Mouse (Mus musculus) brain, embryonic 14.5 days (tissue): ENCODE data around the gene Ankrd9.

ENCODE experiments used
- CTCF ChIP-seq: fragments of 200-500 bp; IDR thresholded peaks from 2 replicates; pipeline ENCODE4 v1.5.1; 2012; ENCODE audit warnings: inconsistent platforms, mild to moderate bottlenecking, moderate library complexity, borderline replicate concordance; ENCODE audit not compliant: insufficient read depth, insufficient read length; ENCODE audit errors: extremely low read depth
- POLR2A ChIP-seq: fragments of 200-500 bp; IDR thresholded peaks from 2 replicates; pipeline ENCODE4 v1.6.1; 2012; ENCODE audit warnings: mild to moderate bottlenecking, inconsistent platforms, borderline replicate concordance; ENCODE audit not compliant: poor library complexity, insufficient read depth, insufficient read length, severe bottlenecking; ENCODE audit errors: extremely low read depth

DNA sequence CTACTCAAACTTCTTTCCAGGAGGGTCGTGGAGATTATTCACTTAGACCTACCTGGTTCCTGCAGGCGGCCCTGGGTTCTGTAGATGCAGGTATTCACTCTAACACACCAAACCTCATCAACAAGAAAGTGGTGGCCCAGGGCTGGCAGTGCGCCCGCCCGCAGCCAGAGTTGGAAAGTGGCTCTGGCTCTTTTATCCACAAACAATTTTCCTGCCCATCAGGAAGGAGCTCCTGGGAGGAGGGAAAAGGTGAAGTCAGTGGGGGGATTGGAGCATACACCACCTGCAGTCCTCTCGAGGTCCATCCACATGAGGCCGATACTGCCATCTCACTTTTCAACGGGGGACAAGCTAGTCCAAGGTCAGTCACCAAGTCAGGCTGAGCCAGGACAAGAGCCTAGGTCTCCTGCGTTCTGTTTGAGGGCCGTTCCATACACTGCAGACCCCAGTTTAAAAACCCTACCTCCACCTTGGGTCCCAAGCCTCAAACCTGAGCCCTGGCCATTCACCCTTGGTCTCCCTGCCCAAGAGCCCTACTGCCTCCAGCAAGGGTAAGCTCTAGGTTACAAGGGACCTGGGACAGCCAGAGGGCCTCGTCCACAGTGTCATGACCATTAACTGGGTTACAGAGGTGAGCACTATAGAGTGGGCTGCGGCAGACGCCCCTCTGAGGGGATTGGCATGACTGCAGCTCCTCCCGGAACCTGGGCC lies 789 bp downstream of the Ankrd9 start:
- TF ChIP-seq POLR2A (no peak), CTCF (no peak)
